Mouse (Mus musculus) midbrain, postnatal 0 days (tissue): ENCODE data around the gene Bnip2. TPM values are rescaled to one million over a fixed set of nuclear protein-coding genes. Genes with fewer than 3 reads are reported as not detected.
"Not testable (repeated sequence)": the region's sequence is repeated elsewhere in the genome, so short reads cannot be mapped to it uniquely, and the experiment has no call there.

Experiments used
- ATAC-seq: fragments of 200-750 bp; cut with Nextera tagmentation; 2 replicates; pipeline ENCODE4 v1.8.0; 2017; ENCODE audit warnings: moderate number of reproducible peaks, mild to moderate bottlenecking, moderate TSS enrichment, moderate library complexity; ENCODE audit not compliant: low FRiP score
- DNase-seq: peaks from one replicate; pipeline ENCODE4 v3.0.0-alpha.2; 2015; ENCODE audit warnings: low spot score
- H3K27ac ChIP-seq: fragments of 300-500 bp; sonication (generic); 2 replicates; pipeline ENCODE4 v1.5.1; 2014; ENCODE audit warnings: low read depth, mild to moderate bottlenecking, low read length, mixed read lengths
- H3K27me3 ChIP-seq: fragments of 300-500 bp; sonication (generic); 2 replicates; pipeline ENCODE4 v1.6.1; 2014; ENCODE audit warnings: low read length, control low read depth, mixed read lengths; ENCODE audit not compliant: insufficient read depth
- H3K36me3 ChIP-seq: fragments of 300-500 bp; sonication (generic); 2 replicates; pipeline ENCODE4 v1.6.1; 2014; ENCODE audit warnings: low read length, control low read depth, mixed read lengths; ENCODE audit not compliant: insufficient read depth
- H3K4me1 ChIP-seq: fragments of 300-500 bp; sonication (generic); 2 replicates; pipeline ENCODE4 v1.6.1; 2014; ENCODE audit warnings: mild to moderate bottlenecking, control low read depth, antibody characterized with exemption, low read length, mixed read lengths; ENCODE audit not compliant: insufficient read depth
- H3K4me2 ChIP-seq: fragments of 300-500 bp; sonication (generic); 2 replicates; pipeline ENCODE4 v1.6.1; 2014; ENCODE audit warnings: low read depth, mild to moderate bottlenecking, low read length, mixed read lengths; ENCODE audit not compliant: poor library complexity, severe bottlenecking
- H3K4me3 ChIP-seq: fragments of 300-500 bp; sonication (generic); 2 replicates; pipeline ENCODE4 v1.5.1; 2014; ENCODE audit warnings: low read depth, mild to moderate bottlenecking, low read length, moderate library complexity
- H3K9ac ChIP-seq: fragments of 300-500 bp; sonication (generic); replicated peaks from 2 replicates; pipeline ENCODE4 v1.6.1; 2014; ENCODE audit warnings: mild to moderate bottlenecking, low read length, moderate library complexity, mixed read lengths; ENCODE audit not compliant: poor library complexity, severe bottlenecking
- H3K9me3 ChIP-seq: fragments of 300-500 bp; sonication (generic); 2 replicates; pipeline ENCODE4 v1.6.1; 2016; ENCODE audit warnings: low read length, control low read depth
- CTCF ChIP-seq: IDR thresholded peaks from 2 replicates; pipeline ENCODE4 v1.5.1; 2016; ENCODE audit warnings: antibody characterized with exemption, mild to moderate bottlenecking
- WGBS: fragments of 180-500 bp; shearing (Covaris S2); extraction: QIAGEN DNeasy Blood & Tissue Kit; methylation state at CpG from one replicate; pipeline ENCODE4 v1.1.7; 2014; 5-methylcytosine and 5-hydroxymethylcytosine counted together
- polyA plus RNA-seq: library from polyadenylated mRNA; unstranded; fragments of >200 nt; fragmentation: Nextera tagmentation; extraction: Ambion mirVana; gene quantifications from 2 replicates; pipeline ENCODE4 v1.2.1, GENCODE M21; 2015
- total RNA-seq: library from RNA; depleted of rRNA; stranded (reverse); fragments of >200 nt; gene quantifications from 2 replicates; pipeline ENCODE4 v1.2.3, GENCODE M21; 2014

Gene Bnip2
- total and polyA plus RNA-seq, 2 experiments from 2014 or later, result 41.5 to 45.9 TPM

DNA sequence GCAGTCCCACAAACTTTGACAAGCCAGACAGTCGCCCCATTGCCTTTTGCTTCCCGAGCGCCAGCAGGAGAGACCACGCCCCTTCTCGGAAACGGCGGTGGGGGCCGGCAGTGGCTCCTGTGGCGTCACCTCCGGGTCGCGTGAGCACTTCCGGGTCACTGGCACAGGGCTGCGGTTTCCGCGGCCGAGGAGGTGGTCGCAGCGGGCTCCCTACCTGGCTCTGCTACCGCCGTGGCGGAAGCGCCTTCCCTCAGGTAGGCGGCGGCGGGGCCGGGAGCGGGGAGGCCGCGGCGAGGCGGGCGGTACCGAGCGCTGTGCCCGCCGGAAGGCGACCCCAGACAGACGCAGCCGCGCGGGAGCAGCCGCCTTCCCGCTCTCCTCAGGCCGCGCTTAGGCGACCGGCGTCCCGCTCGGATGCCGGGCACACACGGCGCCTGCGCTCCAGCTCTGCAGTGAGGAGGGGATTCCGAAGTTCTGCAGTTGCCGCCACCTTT is 23.2 kb downstream of the Bnip2 start, which contains the start of gene Gtf2a2:
Gene Gtf2a2, plus strand, starts transcription at position 143 of the 494 bp plus-strand sequence.
- peak within 1 kb of the TSS; percentile 94 for H3K27ac ChIP-seq
- under 1% methylated on average over 55 of the region's 57 CpGs for WGBS
- DNase-seq (peak; percentile 94), ATAC-seq (peak; percentile 98)
- no peak for TF ChIP-seq CTCF
- peak within 1 kb of the TSS; percentile 87 for H3K9ac ChIP-seq
- H3K4me1 ChIP-seq, result peaks cover 5% of the 10 kb centered on the region
- no peaks in the 10 kb centered on the region for H3K27me3 ChIP-seq
- peak within 1 kb of the TSS; percentile 92 for H3K4me3 ChIP-seq
- peak within 1 kb of the TSS; percentile 65 for H3K4me2 ChIP-seq
- no peaks in the 10 kb centered on the region for H3K9me3 ChIP-seq
- peaks cover 17% of the 10 kb centered on the region for H3K36me3 ChIP-seq

DNA sequence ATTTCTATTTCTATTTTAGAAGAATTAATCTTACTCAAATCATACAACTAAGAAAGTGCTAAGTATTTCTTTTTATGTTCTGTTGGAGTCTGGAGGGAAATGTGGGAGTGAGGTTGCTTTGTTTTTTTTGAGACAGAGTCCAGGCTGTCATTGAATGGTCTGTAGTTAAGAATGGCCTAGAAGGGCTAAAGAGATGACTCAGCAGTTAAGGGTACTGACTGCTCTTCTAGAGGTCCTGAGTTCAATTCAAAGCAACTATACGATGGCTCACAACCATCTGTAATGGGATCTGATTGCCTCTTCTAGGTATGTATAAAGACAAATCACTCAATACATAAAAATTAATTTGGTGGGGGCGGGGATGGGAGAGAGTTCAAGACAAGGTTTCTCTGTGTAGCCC is 26.4 kb downstream of the Bnip2 start:
- no peaks in the 10 kb centered on the region for H3K9me3 ChIP-seq
- no peak overlapping the region for H3K27ac ChIP-seq
- no peak overlapping the region for H3K9ac ChIP-seq
- ATAC-seq, result no peak
- H3K4me2 ChIP-seq, result no peak overlapping the region
- H3K4me3 ChIP-seq, result no peak overlapping the region
- DNase-seq, result no peak
- H3K27me3 ChIP-seq, result no peaks in the 10 kb centered on the region
- 96% methylated on average over 2 of the region's 2 CpGs for WGBS
- no peak for TF ChIP-seq CTCF
- peaks cover 5% of the 10 kb centered on the region for H3K4me1 ChIP-seq
- H3K36me3 ChIP-seq, result peaks cover 5% of the 10 kb centered on the region; the same call in 1 of the 2 replicates

DNA sequence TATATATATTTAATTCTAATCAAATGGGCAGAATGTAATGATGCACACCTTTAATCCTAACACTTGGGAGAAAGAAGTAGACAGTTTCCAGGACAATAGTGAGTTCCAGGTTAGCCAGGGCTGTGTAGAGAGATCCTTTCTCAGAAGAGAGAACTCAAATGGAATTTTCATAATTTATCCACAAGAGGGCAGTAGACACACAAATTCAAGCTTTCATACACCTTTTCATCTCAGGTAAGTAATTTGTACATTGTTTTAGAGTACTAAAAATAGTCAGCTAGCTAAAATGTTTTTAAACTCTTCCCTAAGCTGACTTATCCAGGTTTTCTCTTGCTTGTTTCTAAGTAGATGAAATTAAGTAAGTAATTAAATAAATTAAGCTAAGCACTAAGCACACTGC is 29.6 kb downstream of the Bnip2 start:
- no peak for ATAC-seq

DNA sequence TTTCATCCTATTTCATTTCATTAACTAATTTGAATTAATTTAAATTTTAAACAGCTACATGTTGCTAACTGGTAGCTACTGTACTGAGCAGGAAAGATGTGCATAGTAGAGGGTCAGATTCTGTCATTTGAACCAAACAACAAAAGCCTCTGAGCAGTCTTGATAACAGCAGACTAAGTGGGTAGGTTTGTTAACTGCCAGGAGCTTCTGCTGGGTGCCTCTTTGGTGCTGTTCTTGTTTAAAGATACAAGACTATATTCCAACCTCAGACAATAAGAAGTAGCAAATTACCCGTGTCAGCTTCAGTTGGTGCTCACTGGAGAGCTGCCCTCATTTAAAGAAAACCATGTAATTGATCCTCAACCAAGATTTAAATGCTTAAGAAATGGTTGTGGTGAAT is 32.3 kb downstream of the Bnip2 start:
- no peak for TF ChIP-seq CTCF
- WGBS, result 69% methylated on average over 1 of the region's 1 CpGs
- Histone ChIP-seq H3K9me3 (no peaks in the 10 kb centered on the region), H3K27ac (no peak overlapping the region), H3K4me3 (no peak overlapping the region), H3K9ac (no peak overlapping the region), H3K4me1 (no peaks in the 10 kb centered on the region), H3K27me3 (no peaks in the 10 kb centered on the region), H3K4me2 (no peak overlapping the region), H3K36me3 (peaks cover 4% of the 10 kb centered on the region; the same call in 1 of the 2 replicates)
- DNase-seq, result no peak
- no peak for ATAC-seq

More for the DNA sequence above, 29.6 kb downstream of the Bnip2 start:
- H3K27ac ChIP-seq, result no peak overlapping the region
- peaks cover 4% of the 10 kb centered on the region; the same call in 1 of the 2 replicates for H3K36me3 ChIP-seq
- H3K27me3 ChIP-seq, result no peaks in the 10 kb centered on the region
- peak; percentile 75 for TF ChIP-seq CTCF
- no peak overlapping the region for H3K4me3 ChIP-seq
- no peak overlapping the region for H3K4me2 ChIP-seq
- H3K9me3 ChIP-seq, result no peaks in the 10 kb centered on the region
- peak; percentile 49 for DNase-seq
- H3K9ac ChIP-seq, result no peak overlapping the region
- no peaks in the 10 kb centered on the region for H3K4me1 ChIP-seq

DNA sequence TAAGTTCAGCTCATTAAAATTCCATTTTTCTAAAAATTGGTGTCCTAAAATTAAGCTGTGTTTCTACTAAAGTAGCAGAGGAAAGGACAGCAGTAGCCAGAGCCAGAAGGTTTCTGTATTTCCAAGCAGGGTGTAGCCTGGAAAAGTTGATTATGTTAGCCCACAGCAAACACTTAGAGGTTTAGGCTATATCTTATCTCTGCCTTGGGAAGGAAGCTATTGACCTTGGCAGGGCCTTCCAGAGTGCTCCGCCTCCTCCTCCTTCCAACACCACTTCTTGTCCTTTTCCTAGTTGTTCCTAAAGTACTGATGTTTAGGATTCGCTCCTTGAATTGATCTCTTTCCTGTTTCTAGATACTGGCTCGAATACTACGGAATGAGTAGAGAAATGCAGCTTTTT is 32.8 kb downstream of the Bnip2 start:
- Histone ChIP-seq H3K27ac (no peak overlapping the region), H3K9me3 (no peaks in the 10 kb centered on the region), H3K27me3 (no peaks in the 10 kb centered on the region), H3K4me1 (no peaks in the 10 kb centered on the region), H3K4me3 (no peak overlapping the region), H3K36me3 (peaks cover 2% of the 10 kb centered on the region; the same call in 1 of the 2 replicates), H3K4me2 (no peak overlapping the region), H3K9ac (no peak overlapping the region)
- no peak for TF ChIP-seq CTCF
- no peak for ATAC-seq
- WGBS, result 94% methylated on average over 4 of the region's 4 CpGs
- no peak for DNase-seq

DNA sequence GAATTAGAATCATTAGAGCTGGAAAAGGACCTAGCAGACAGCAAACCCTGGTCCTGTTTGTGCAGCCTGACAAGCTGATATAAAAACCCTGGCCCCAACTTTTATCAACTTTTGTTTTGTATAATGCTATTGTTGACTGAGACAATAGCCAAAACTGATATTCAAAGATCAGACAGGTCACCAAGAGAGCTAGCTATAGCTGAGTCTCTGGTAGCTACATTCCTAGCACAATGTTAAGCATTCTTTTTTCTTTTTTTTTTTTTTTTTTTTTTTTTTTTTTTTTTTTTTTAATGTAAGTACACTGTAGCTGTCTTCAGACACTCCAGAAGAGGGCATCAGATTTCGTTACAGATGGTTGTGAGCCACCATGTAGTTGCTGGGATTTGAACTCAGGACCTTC is 34.3 kb downstream of the Bnip2 start:
- H3K36me3 ChIP-seq, H3K4me1 ChIP-seq, H3K4me2 ChIP-seq, H3K9ac ChIP-seq, H3K9me3 ChIP-seq, H3K27ac ChIP-seq, H3K4me3 ChIP-seq, H3K27me3 ChIP-seq, ATAC-seq, DNase-seq: not testable (repeated sequence)
- 73% methylated on average over 1 of the region's 1 CpGs for WGBS
